Mouse (Mus musculus): ENCODE data around the gene Snx6. TPM values are rescaled to one million over a fixed set of nuclear protein-coding genes. Genes with fewer than 3 reads are reported as not detected.

Snx6 gene
- polyA plus RNA-seq (2012; rRNA removed) (74.6 and 90.0 TPM in 2 replicates), polyA plus RNA-seq (2014; fragmentation: Nextera tagmentation; extraction: Ambion mirVana) (173 and 190 TPM in 2 replicates)

DNA sequence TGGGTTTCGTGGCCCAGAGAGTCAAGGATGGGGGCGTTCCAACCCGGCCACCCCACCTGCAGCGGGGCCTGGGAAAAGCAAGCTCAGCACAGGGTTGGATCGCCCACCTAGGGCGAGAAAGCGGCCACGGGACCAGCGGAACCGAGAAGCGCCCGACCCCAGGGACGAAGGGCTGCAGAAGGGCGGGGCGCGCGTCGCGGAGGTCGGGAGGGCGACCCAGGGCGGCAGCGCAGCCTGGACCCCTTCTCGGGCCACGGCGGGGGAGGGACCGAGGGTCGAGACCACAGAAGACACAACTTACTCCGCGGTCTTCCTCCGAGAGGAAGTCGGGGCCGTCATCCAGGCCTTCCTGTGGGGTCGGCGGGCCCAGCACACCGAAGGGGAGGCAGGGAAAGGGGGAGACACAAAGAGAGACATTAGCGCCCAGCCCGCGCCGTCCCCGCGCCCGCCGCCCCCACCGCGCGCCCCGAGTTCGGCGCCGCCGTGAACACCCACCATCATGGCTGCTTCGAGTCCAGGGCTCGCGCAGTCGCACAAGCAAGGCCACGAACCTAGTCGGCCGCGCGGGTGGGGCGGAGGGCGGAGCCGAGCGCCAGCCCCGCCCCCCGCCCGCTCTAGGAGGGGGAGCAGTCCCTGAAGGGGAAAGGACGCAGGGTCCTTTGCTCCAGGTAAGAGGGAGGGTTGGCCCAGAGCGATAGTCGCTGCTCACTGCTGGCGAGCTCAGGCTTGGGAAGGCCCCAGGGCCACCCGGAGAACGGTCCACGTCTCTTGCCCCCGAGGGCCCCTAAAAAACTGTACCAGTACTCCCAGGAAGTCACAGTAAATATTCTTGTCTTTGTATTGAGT, at the start of gene Snx6:
Gene Snx6 (minus strand): TSS at position 551 of the 846 bp plus-strand sequence.
- peak within 1 kb of the TSS; percentile 83 for H3K27ac ChIP-seq (replicated peaks; ENCODE audit: low read depth, low read length)
- H3K9me3 ChIP-seq (ENCODE audit: control insufficient read depth, low read length), result no peaks in the 10 kb centered on the region
- H3K4me1 ChIP-seq (ENCODE audit: control insufficient read depth, insufficient read depth, low read length), result peaks cover 20% of the 10 kb centered on the region
- peak; percentile 96 for ATAC-seq (ENCODE audit: low FRiP score, low read depth)
- peak; percentile 75; the same call in 1 of the 2 replicates for TF ChIP-seq POLR2A (IDR thresholded peaks at IDR 0.05; ENCODE audit: borderline replicate concordance, extremely low read depth, insufficient read depth, insufficient read length)
- peak within 1 kb of the TSS; percentile 56 for H3K4me2 ChIP-seq (replicated peaks; ENCODE audit: low read depth, low read length, severe bottlenecking)
- DNase-seq (ENCODE audit: low spot score), result peak; percentile 91
- peak within 1 kb of the TSS; percentile 91 for H3K4me3 ChIP-seq (replicated peaks; ENCODE audit: low read length)
- peak within 1 kb of the TSS; percentile 96 for H3K9ac ChIP-seq (ENCODE audit: low read depth, low read length, severe bottlenecking)
- under 1% methylated on average over 73 of the region's 76 CpGs for WGBS
- 0 out of 2 replicates have a peak, but pooled peaks cover 9% of the 10 kb centered on the region for H3K36me3 ChIP-seq (ENCODE audit: control insufficient read depth, insufficient read depth, low read length)
- no peaks in the 10 kb centered on the region for H3K27me3 ChIP-seq (ENCODE audit: control insufficient read depth, insufficient read depth, low read length)

DNA sequence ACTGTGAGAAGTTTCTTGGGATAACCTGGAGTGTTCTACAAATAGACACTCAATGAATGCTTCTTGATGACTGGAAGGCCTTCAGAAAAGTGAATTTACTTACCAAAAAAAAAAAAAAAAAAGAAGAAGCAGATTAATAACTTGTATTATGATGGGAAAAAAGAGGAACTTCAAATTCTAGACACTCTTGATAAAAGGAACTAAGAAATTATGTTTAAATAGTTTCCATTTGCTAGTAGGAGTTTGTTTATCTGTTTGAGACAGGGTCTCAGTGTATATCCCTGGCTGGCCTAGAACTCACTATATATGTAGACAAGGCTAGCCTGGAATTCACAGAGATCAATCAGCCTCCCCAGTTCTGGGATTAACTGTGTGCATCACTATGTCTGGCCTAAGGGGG, 48.9 kb upstream of the Snx6 start:
- TF ChIP-seq POLR2A (IDR thresholded peaks at IDR 0.05; ENCODE audit: borderline replicate concordance, extremely low read depth, insufficient read depth, insufficient read length), result no peak

DNA sequence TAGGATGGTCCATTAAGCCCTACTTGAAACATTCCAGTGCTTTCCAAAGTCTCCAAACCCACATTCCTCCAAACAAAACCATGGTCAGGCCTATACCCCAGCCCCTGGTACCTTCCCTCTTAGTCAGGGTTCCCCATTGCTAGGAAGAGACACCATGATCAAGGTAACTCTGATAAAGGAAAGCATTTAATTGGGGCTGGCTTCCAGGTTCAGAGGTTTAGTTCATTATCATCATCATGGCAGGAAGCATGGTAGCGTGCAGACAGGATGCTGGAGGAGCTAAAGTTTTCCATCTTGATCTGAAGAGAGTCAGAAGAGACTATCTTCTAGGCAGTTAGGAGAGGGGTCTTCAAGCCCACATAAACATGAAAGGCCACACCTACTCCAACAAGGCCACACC, 46.1 kb upstream of the Snx6 start:
- H3K9me3 ChIP-seq (ENCODE audit: control insufficient read depth, low read length), result no peaks in the 10 kb centered on the region
- TF ChIP-seq POLR2A (IDR thresholded peaks at IDR 0.05; ENCODE audit: borderline replicate concordance, extremely low read depth, insufficient read depth, insufficient read length), result no peak
- H3K4me2 ChIP-seq (replicated peaks; ENCODE audit: low read depth, low read length, severe bottlenecking), result no peak overlapping the region
- ATAC-seq (ENCODE audit: low FRiP score, low read depth), result no peak
- H3K4me1 ChIP-seq (ENCODE audit: control insufficient read depth, insufficient read depth, low read length), result no peaks in the 10 kb centered on the region
- H3K27ac ChIP-seq (replicated peaks; ENCODE audit: low read depth, low read length), result no peak overlapping the region
- 85% methylated on average over 1 of the region's 1 CpGs for WGBS
- H3K36me3 ChIP-seq (ENCODE audit: control insufficient read depth, insufficient read depth, low read length), result no peaks in the 10 kb centered on the region
- no peak for DNase-seq (ENCODE audit: low spot score)
- H3K9ac ChIP-seq (ENCODE audit: low read depth, low read length, severe bottlenecking), result no peak overlapping the region
- no peaks in the 10 kb centered on the region for H3K27me3 ChIP-seq (ENCODE audit: control insufficient read depth, insufficient read depth, low read length)
- H3K4me3 ChIP-seq (replicated peaks; ENCODE audit: low read length), result no peak overlapping the region

More for the DNA sequence above, 48.9 kb upstream of the Snx6 start:
- no peak overlapping the region for H3K9ac ChIP-seq (ENCODE audit: low read depth, low read length, severe bottlenecking)
- no peaks in the 10 kb centered on the region for H3K36me3 ChIP-seq (ENCODE audit: control insufficient read depth, insufficient read depth, low read length)
- no peak for ATAC-seq (ENCODE audit: low FRiP score, low read depth)
- H3K9me3 ChIP-seq (ENCODE audit: control insufficient read depth, low read length), result no peaks in the 10 kb centered on the region
- no peaks in the 10 kb centered on the region for H3K4me1 ChIP-seq (ENCODE audit: control insufficient read depth, insufficient read depth, low read length)
- no peak for DNase-seq (ENCODE audit: low spot score)
- no peak overlapping the region for H3K4me3 ChIP-seq (replicated peaks; ENCODE audit: low read length)
- no peak overlapping the region for H3K27ac ChIP-seq (replicated peaks; ENCODE audit: low read depth, low read length)
- H3K27me3 ChIP-seq (ENCODE audit: control insufficient read depth, insufficient read depth, low read length), result no peaks in the 10 kb centered on the region
- H3K4me2 ChIP-seq (replicated peaks; ENCODE audit: low read depth, low read length, severe bottlenecking), result no peak overlapping the region

DNA sequence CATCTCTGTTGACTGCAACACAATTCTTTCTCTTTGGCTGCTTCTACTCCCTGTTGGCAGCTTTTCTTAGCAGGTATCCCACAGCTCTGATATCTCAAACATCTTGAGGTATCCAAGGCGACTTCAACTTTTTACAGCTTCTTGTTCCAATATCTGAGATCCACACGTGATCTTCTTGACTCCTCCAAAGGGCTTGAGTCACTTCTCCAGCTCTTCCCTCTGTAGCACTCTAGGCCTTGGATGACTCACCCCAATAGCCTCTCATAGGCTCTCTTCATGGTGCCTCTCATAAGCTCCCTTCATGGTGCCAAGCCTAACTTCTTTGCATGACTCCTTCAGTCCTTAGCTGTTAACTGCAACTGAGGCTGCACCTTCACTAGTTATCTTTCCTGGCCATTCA, 44.3 kb upstream of the Snx6 start:
- no peak for ATAC-seq (ENCODE audit: low FRiP score, low read depth)
- H3K27ac ChIP-seq (replicated peaks; ENCODE audit: low read depth, low read length), result no peak overlapping the region

DNA sequence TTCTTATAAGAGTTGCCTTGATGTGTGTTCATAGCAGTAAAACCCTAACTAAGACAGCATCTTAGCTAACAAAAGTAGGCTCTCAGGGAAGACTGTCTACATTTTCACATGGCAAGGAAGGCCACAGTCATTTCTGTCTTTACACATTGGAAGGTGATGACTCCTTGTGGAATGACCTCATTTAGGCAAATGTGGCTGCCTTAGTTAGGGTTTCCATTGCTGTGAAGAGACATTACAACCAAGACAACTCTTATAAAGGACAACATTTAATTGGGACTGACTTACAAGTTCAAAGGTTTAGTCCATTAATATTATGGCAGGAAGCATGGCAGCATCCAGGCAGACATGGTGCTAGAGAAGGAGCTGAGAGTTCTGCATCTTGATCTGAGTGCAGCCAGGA, 43.4 kb upstream of the Snx6 start:
- ATAC-seq (ENCODE audit: low FRiP score, low read depth), result no peak
- H3K36me3 ChIP-seq (ENCODE audit: control insufficient read depth, insufficient read depth, low read length), result no peaks in the 10 kb centered on the region
- H3K9me3 ChIP-seq (ENCODE audit: control insufficient read depth, low read length), result no peaks in the 10 kb centered on the region
- DNase-seq (ENCODE audit: low spot score), result no peak
- peaks cover 4% of the 10 kb centered on the region for H3K4me1 ChIP-seq (ENCODE audit: control insufficient read depth, insufficient read depth, low read length)
- H3K9ac ChIP-seq (ENCODE audit: low read depth, low read length, severe bottlenecking), result no peak overlapping the region
- no peak overlapping the region for H3K4me3 ChIP-seq (replicated peaks; ENCODE audit: low read length)
- H3K27me3 ChIP-seq (ENCODE audit: control insufficient read depth, insufficient read depth, low read length), result no peaks in the 10 kb centered on the region
- no peak for TF ChIP-seq POLR2A (IDR thresholded peaks at IDR 0.05; ENCODE audit: borderline replicate concordance, extremely low read depth, insufficient read depth, insufficient read length)
- H3K4me2 ChIP-seq (replicated peaks; ENCODE audit: low read depth, low read length, severe bottlenecking), result no peak overlapping the region
- H3K27ac ChIP-seq (replicated peaks; ENCODE audit: low read depth, low read length), result no peak overlapping the region

More for the DNA sequence above, 44.3 kb upstream of the Snx6 start:
- no peak overlapping the region for H3K4me2 ChIP-seq (replicated peaks; ENCODE audit: low read depth, low read length, severe bottlenecking)
- H3K9ac ChIP-seq (ENCODE audit: low read depth, low read length, severe bottlenecking), result no peak overlapping the region
- no peak for DNase-seq (ENCODE audit: low spot score)
- no peaks in the 10 kb centered on the region for H3K36me3 ChIP-seq (ENCODE audit: control insufficient read depth, insufficient read depth, low read length)
- no peak overlapping the region for H3K4me3 ChIP-seq (replicated peaks; ENCODE audit: low read length)
- TF ChIP-seq POLR2A (IDR thresholded peaks at IDR 0.05; ENCODE audit: borderline replicate concordance, extremely low read depth, insufficient read depth, insufficient read length), result no peak
- peaks cover 3% of the 10 kb centered on the region for H3K4me1 ChIP-seq (ENCODE audit: control insufficient read depth, insufficient read depth, low read length)
- WGBS, result 72% methylated on average over 2 of the region's 2 CpGs
- no peaks in the 10 kb centered on the region for H3K9me3 ChIP-seq (ENCODE audit: control insufficient read depth, low read length)
- H3K27me3 ChIP-seq (ENCODE audit: control insufficient read depth, insufficient read depth, low read length), result no peaks in the 10 kb centered on the region
